Mouse (Mus musculus) small intestine, adult 2 months (tissue): ENCODE results near the gene Unc5a. TPM values are rescaled to one million over a fixed set of nuclear protein-coding genes. Genes with fewer than 3 reads are reported as not detected.

Experiments
- H3K27ac ChIP-seq: fragments of 200-500 bp; 2 replicates; pipeline ENCODE4 v1.5.1; 2012; ENCODE audit warnings: low read depth, low read length, control low read depth, inconsistent platforms; ENCODE audit not compliant: insufficient read depth
- H3K27me3 ChIP-seq: fragments of 200-500 bp; 2 replicates; pipeline ENCODE4 v1.6.1; 2012; ENCODE audit warnings: mild to moderate bottlenecking, moderate library complexity, low read length, inconsistent platforms; ENCODE audit not compliant: control insufficient read depth, insufficient read depth
- H3K36me3 ChIP-seq: fragments of 200-500 bp; 2 replicates; pipeline ENCODE4 v1.6.1; 2012; ENCODE audit warnings: mild to moderate bottlenecking, low read length, control low read depth, inconsistent platforms; ENCODE audit not compliant: control insufficient read depth, insufficient read depth
- H3K4me1 ChIP-seq: fragments of 200-500 bp; 2 replicates; pipeline ENCODE4 v1.6.1; 2012; ENCODE audit warnings: low read length, inconsistent platforms, mixed read lengths; ENCODE audit not compliant: control insufficient read depth, insufficient read depth, insufficient read length
- H3K4me3 ChIP-seq: fragments of 200-500 bp; 2 replicates; pipeline ENCODE4 v1.5.1; 2012; ENCODE audit warnings: low read depth, mild to moderate bottlenecking, control low read depth, inconsistent platforms, low read length, moderate library complexity
- CTCF ChIP-seq: fragments of 200-500 bp; IDR thresholded peaks from 2 replicates; pipeline ENCODE4 v1.5.1; 2012; ENCODE audit warnings: low read depth, mild to moderate bottlenecking, control low read depth, inconsistent platforms, low read length, moderate library complexity, mixed read lengths; ENCODE audit not compliant: insufficient replicate concordance, insufficient read length; ENCODE audit errors: extremely low read depth
- POLR2A ChIP-seq: fragments of 200-500 bp; IDR thresholded peaks from 2 replicates; pipeline ENCODE4 v1.6.1; 2012; ENCODE audit warnings: low read depth, mild to moderate bottlenecking, control low read depth, inconsistent platforms, low read length, moderate library complexity
- WGBS: fragments of 180-500 bp; shearing (Covaris S2); methylation state at CpG from one replicate; pipeline ENCODE4 v1.1.7; 2018; 5-methylcytosine and 5-hydroxymethylcytosine counted together
- polyA plus RNA-seq: library from polyadenylated mRNA; depleted of rRNA; stranded (reverse); fragments of >200 nt; gene quantifications from 2 replicates; pipeline ENCODE4 v1.2.3, GENCODE M21; 2012

Gene Unc5a
- polyA plus RNA-seq, 1 experiment = 4.4 TPM

GRCm38 (mm10) chr13:55013702-55014344 lies 64.6 kb downstream of the Unc5a start:
- WGBS = 23% methylated on average over 9 of the region's 9 CpGs
- no peak overlapping the region for H3K4me3 ChIP-seq
- H3K27me3 ChIP-seq = no peaks in the 10 kb centered on the region
- TF ChIP-seq CTCF = no peak
- no peak for TF ChIP-seq POLR2A
- H3K27ac ChIP-seq = no peak overlapping the region
- H3K4me1 ChIP-seq = no peaks in the 10 kb centered on the region
- no peaks in the 10 kb centered on the region for H3K36me3 ChIP-seq

DNA sequence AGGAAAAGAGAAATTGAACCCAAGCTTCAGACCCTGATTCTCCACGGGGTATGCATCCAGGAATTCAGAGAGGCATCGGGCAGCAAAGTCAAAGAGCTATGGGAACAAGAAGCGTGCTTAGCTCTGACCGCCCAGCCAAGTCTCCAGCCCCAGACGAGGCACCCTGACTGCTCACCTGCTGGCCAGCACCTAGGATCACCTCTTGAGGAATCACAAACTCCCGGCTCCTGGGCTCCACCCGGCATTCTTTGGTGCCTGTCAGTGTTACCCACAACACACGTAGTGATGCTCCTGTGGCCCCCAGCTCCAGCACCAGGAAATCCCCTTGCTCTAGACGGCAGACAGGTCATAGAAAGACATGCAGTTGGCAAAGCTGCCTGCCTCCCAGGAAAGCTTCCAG lies 65.2 kb downstream of the Unc5a start:
- no peak overlapping the region for H3K4me3 ChIP-seq
- no peaks in the 10 kb centered on the region for H3K4me1 ChIP-seq
- H3K27ac ChIP-seq = no peak overlapping the region
- WGBS = 58% methylated on average over 9 of the region's 9 CpGs
- no peaks in the 10 kb centered on the region for H3K36me3 ChIP-seq
- no peak for TF ChIP-seq CTCF
- TF ChIP-seq POLR2A = no peak
- H3K27me3 ChIP-seq = no peaks in the 10 kb centered on the region

- Histone ChIP-seq H3K4me3 (no peak overlapping the region), H3K27me3 (no peaks in the 10 kb centered on the region), H3K36me3 (no peaks in the 10 kb centered on the region), H3K27ac (no peak overlapping the region), H3K4me1 (peaks cover 4% of the 10 kb centered on the region; the same call in 1 of the 2 replicates)
- WGBS = 73% methylated on average over 12 of the region's 12 CpGs
- TF ChIP-seq CTCF (no peak), POLR2A (no peak)
Measured at GRCm38 (mm10) chr13:55017154-55017897, 68.1 kb downstream of the Unc5a start.

DNA sequence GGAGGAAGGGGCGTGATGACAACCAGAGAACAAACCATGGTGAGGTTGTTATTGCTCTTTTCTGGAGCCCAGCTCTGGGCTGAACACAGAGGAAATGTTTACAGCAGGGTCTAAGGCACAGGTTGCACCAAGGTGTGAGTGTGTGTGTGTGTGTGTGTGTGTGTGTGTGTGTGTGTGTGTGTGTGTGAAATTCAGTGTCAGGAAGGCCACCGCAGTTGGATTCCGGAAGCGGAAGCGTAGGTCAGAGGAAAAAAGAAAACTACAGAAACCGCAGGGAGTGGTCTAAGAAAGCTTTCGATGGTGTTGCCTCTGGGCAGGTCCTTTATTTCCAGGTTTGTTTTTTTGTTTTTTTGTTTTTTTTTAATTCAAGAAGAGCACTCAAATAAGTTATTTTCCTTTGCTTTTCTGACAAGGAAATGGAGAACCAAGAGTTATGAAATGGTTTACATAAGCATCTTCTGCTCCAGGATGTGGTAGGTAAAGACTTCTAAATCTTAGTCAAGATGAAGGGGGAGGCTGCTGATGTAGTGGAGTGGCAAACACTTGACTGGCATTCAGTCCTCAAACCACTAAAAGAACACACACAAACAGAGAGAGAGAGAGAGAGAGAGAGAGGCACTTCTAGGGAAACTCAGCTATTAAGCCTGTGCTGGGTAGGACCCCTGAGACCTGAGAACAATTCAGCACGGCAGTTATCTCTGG lies 68.8 kb downstream of the Unc5a start:
- Histone ChIP-seq H3K4me1 (peaks cover 10% of the 10 kb centered on the region), H3K27me3 (no peaks in the 10 kb centered on the region), H3K27ac (no peak overlapping the region), H3K4me3 (no peak overlapping the region), H3K36me3 (no peaks in the 10 kb centered on the region)
- TF ChIP-seq POLR2A = no peak
- no peak for TF ChIP-seq CTCF
- 66% methylated on average over 8 of the region's 8 CpGs for WGBS

DNA sequence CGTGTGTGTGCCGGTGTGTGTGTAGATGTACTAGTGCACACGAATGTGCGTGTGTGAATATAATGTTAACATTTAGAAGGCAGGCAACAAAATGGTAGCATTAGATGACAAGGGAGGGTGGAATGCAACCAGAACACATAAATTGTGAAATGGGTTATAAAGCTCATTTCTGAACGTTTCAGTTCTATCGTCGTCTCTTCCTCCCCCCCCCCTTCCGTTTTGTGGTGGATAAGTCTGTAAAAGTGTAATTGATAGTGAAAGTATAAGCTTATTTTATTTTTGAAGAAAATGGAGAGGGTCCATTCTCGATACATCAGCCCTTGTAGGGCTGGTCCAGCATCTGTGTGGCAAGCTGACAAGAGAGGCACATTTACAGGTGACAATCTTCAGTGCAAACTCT lies 69.5 kb downstream of the Unc5a start:
- Histone ChIP-seq H3K4me3 (no peak overlapping the region), H3K36me3 (no peaks in the 10 kb centered on the region), H3K27me3 (no peaks in the 10 kb centered on the region), H3K4me1 (peaks cover 14% of the 10 kb centered on the region), H3K27ac (no peak overlapping the region)
- 79% methylated on average over 9 of the region's 9 CpGs for WGBS
- TF ChIP-seq CTCF = no peak
- TF ChIP-seq POLR2A = no peak

- H3K36me3 ChIP-seq = no peaks in the 10 kb centered on the region
- 61% methylated on average over 3 of the region's 3 CpGs for WGBS
- H3K27me3 ChIP-seq = no peaks in the 10 kb centered on the region
- no peak overlapping the region for H3K27ac ChIP-seq
- no peak overlapping the region for H3K4me3 ChIP-seq
- no peak for TF ChIP-seq CTCF
- no peak for TF ChIP-seq POLR2A
- peaks cover 14% of the 10 kb centered on the region for H3K4me1 ChIP-seq
Measured at GRCm38 (mm10) chr13:55019181-55019580, 70.0 kb downstream of the Unc5a start.

DNA sequence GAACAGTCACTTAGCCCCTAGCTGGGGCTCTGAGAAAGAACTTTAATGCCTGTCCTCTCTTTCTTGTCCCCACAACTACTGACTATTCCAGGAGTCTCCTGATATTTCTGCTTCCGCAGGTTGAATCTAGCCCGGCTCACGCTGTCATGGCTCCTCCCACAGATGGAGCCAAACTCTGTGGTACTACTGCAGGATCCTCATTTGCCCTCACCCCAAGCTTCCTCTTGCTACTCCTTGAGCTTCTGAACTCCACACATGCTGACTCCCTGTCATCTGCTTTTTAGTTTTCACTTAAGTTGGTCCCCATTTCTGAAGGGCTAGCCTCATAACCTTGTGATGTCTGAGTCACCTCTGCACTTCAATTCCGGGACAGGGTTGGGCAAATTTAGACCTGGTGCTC lies 70.8 kb downstream of the Unc5a start:
- no peak overlapping the region for H3K27ac ChIP-seq
- H3K4me3 ChIP-seq = no peak overlapping the region
- H3K36me3 ChIP-seq = no peaks in the 10 kb centered on the region
- H3K27me3 ChIP-seq = no peaks in the 10 kb centered on the region
- 91% methylated on average over 4 of the region's 4 CpGs for WGBS
- TF ChIP-seq POLR2A (no peak), CTCF (no peak)
- peaks cover 14% of the 10 kb centered on the region for H3K4me1 ChIP-seq
